Mouse (Mus musculus) forebrain, postnatal 0 days (tissue): ENCODE measurements at regions not wholly inside any gene's neighbourhood (a gene's known extent, or its start where the extent isn't known, plus 50 kb on each side); places are given as distances from the start of the nearest gene placed in this dataset.

Source experiments
- ATAC-seq: fragments of 200-750 bp; cut with Nextera tagmentation; 2 replicates; pipeline ENCODE4 v1.8.0; 2017; ENCODE audit warnings: mild to moderate bottlenecking, moderate library complexity
- DNase-seq: peaks from one replicate; pipeline ENCODE4 v3.0.0-alpha.2; 2015
- H3K27ac ChIP-seq: fragments of 300-500 bp; sonication (generic); 2 replicates; pipeline ENCODE4 v1.5.1; 2014; ENCODE audit warnings: low read depth, mild to moderate bottlenecking, antibody characterized with exemption, low read length, moderate library complexity, mixed read lengths
- H3K27me3 ChIP-seq: fragments of 300-500 bp; sonication (generic); 2 replicates; pipeline ENCODE4 v1.6.1; 2014; ENCODE audit warnings: mild to moderate bottlenecking, low read length, mixed read lengths; ENCODE audit not compliant: insufficient read depth
- H3K36me3 ChIP-seq: fragments of 300-500 bp; sonication (generic); 2 replicates; pipeline ENCODE4 v1.6.1; 2014; ENCODE audit warnings: mild to moderate bottlenecking, moderate library complexity; ENCODE audit not compliant: insufficient read depth
- H3K4me1 ChIP-seq: fragments of 300-500 bp; sonication (generic); 2 replicates; pipeline ENCODE4 v1.6.1; 2014; ENCODE audit warnings: antibody characterized with exemption; ENCODE audit not compliant: insufficient read depth
- H3K4me2 ChIP-seq: fragments of 300-500 bp; sonication (generic); 2 replicates; pipeline ENCODE4 v1.6.1; 2014; ENCODE audit warnings: low read depth, mild to moderate bottlenecking, moderate library complexity
- H3K4me3 ChIP-seq: fragments of 300-500 bp; sonication (generic); 2 replicates; pipeline ENCODE4 v1.5.1; 2014; ENCODE audit warnings: low read depth, low read length, mixed read lengths
- H3K9ac ChIP-seq: fragments of 300-500 bp; sonication (generic); 2 replicates; pipeline ENCODE4 v1.6.1; 2014; ENCODE audit warnings: mild to moderate bottlenecking
- H3K9me3 ChIP-seq: fragments of 300-500 bp; sonication (generic); 2 replicates; pipeline ENCODE4 v1.6.1; 2016; ENCODE audit warnings: low read length
- CTCF ChIP-seq: sonication (generic); IDR thresholded peaks from 2 replicates; pipeline ENCODE4 v1.5.1; 2016; ENCODE audit warnings: antibody characterized with exemption, control low read depth, low read depth
- WGBS: fragments of 180-500 bp; shearing (Covaris S2); extraction: QIAGEN DNeasy Blood & Tissue Kit; methylation state at CpG from one replicate; pipeline ENCODE4 v1.1.7; 2014; 5-methylcytosine and 5-hydroxymethylcytosine counted together

DNA sequence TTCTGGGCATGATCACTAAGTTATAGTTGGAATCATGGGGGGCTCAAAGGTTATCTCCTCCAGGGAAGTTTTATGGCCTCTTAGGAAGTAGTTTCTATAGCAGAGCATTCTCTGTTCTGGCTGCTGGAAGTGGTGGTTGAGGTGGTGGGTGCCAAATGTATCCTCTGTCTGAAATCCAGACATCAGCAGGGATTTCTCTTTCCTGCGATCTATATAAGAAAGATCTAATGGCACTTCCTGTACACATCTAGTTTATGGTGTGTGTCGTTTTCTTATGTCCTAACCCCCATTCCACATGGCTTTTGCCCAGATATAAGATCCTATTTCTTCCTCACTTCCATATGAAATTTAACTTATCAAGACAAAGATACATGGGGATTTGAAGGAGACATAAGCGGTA lies 300.1 kb upstream of the Frg1 start:
- Histone ChIP-seq H3K4me2 (no peak overlapping the region), H3K4me1 (no peaks in the 10 kb centered on the region), H3K9me3 (no peaks in the 10 kb centered on the region), H3K27me3 (no peaks in the 10 kb centered on the region), H3K27ac (no peak overlapping the region), H3K9ac (no peak overlapping the region), H3K4me3 (no peak overlapping the region), H3K36me3 (no peaks in the 10 kb centered on the region)
- DNase-seq (no peak), ATAC-seq (no peak)
- 93% methylated on average over 3 of the region's 3 CpGs for WGBS
- no peak for TF ChIP-seq CTCF

DNA sequence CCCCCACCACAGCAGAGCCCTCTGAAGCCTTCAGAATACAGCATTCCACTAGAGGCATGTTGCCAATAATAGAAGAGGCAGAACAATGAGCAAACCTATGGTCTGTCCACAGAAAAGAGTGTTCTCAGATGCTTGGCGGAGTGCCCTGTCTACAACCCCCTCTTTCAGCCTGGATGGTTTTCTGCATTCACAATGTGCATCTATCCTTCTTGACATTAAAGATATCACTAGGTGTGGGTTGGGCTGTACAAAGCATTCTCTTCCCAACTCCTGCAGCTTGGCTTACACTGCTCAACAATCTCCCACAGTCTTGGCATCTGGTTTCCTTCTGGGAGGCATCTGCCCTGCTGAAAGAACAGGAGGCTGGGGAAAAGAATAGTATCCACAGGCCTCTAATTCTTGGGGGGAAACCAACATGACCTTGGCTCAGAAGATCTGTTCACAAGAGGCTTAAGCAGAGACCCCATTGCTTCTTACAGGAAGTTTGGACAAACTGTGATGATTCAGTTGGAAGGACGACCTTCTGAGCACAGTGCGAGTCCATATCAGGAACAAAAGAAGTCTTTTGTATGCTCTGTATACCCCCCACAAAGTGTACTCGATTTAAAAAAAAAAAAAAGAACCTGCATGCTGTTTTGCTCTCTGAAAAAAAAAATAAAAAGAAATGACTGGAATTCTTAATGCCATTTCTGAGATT lies 296.9 kb upstream of the Frg1 start:
- Histone ChIP-seq H3K4me3 (no peak overlapping the region), H3K4me1 (no peaks in the 10 kb centered on the region), H3K27ac (no peak overlapping the region), H3K4me2 (no peak overlapping the region), H3K36me3 (no peaks in the 10 kb centered on the region), H3K9me3 (no peaks in the 10 kb centered on the region), H3K27me3 (no peaks in the 10 kb centered on the region), H3K9ac (no peak overlapping the region)
- no peak for TF ChIP-seq CTCF
- WGBS = 16% methylated on average over 4 of the region's 4 CpGs
- peak; percentile 67 for ATAC-seq
- peak; percentile 29 for DNase-seq

DNA sequence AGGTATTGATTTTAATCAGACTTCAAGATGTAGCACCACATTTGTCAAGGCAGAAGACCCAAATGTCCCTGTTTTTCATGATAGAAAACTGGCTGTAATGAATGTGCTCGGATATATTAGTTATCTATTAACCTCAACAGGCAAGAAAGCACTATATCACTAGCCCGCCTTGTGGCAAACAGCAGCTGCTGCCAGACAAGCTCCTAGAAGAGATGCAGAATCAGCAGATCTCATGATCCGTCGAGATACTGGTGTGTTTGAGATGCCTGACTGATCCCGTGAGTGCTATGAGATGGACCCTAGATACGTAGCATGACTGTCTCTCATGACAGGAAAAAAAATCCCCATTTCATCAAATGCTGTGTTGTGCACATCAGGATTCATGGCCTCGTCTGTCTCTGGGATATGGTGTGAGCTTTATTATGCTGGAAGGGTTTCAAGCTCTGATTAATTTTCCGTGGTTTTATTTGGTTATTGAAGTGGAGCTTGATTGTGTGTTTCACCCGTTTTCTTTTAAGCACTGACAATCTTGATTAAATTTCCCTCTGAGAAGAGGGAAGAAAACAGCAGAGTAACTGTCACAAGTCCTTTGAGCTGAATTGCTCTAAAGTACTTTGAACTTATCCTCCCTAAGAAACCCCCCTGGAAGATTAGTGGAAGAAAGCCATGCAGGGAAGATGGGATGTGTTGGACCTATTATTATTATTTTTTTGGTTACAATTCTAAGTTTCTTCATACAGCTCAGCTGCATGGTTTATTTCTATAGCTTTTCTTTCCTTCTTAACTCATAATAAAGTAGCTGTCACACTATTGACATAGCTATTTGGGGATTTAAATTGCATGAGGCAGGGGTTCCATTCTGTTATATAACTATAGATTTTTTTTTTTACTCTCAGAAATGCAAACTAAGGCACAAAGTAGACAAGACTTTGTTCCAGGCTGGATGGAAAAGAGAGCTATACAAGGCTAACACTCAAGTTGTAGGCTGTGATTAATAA lies 287.4 kb upstream of the Frg1 start:
- TF ChIP-seq CTCF = no peak
- H3K27ac ChIP-seq = no peak overlapping the region
- DNase-seq (peak; percentile 11), ATAC-seq (no peak)
- H3K4me3 ChIP-seq = no peak overlapping the region
- no peak overlapping the region for H3K4me2 ChIP-seq
- no peak overlapping the region for H3K9ac ChIP-seq
- H3K4me1 ChIP-seq = no peaks in the 10 kb centered on the region
- no peaks in the 10 kb centered on the region for H3K9me3 ChIP-seq
- no peaks in the 10 kb centered on the region for H3K27me3 ChIP-seq
- no peaks in the 10 kb centered on the region for H3K36me3 ChIP-seq
- 34% methylated on average over 9 of the region's 9 CpGs for WGBS
